Mouse (Mus musculus): ENCODE measurements around the gene Gigyf1. TPM values are rescaled to one million over a fixed set of nuclear protein-coding genes. Genes with fewer than 3 reads are reported as not detected.

The Gigyf1 gene
- polyA plus RNA-seq, 1 experiment from 2014 or later = 8.9 TPM

DNA sequence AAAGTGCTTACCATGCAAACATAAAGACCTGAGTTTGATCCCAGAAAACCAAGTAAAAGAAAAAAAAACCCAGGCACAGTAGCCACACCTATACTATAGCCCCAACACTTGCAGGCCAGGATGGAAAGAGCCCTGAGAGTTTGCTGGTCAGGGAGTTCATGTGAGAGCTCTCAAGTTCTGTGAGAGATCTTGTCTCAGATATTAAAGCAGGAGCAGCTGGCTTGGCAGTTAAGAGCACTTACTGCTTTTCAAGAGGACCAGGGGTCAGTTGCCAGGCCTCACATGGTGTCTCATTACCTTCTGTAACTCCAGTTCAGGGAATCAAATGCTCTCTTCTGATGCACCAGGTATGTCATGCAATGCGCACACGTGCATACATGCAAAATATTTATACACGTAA lies 16.4 kb downstream of the Gigyf1 start:
- Histone ChIP-seq H3K9ac (ENCODE audit: low read depth, low read length) (no peak overlapping the region), H3K27ac (replicated peaks; ENCODE audit: low read depth, low read length) (no peak overlapping the region), H3K4me3 (ENCODE audit: low read depth, low read length) (no peak overlapping the region), H3K9me3 (ENCODE audit: control insufficient read depth, low read length) (no peaks in the 10 kb centered on the region), H3K4me2 (ENCODE audit: low read depth, low read length) (no peak overlapping the region), H3K36me3 (ENCODE audit: control insufficient read depth, insufficient read depth, low read length) (peaks cover 6% of the 10 kb centered on the region), H3K4me1 (ENCODE audit: control insufficient read depth, insufficient read depth, low read length) (no peaks in the 10 kb centered on the region), H3K27me3 (replicated peaks; ENCODE audit: control insufficient read depth, insufficient read depth, low read length) (no peaks in the 10 kb centered on the region)
- DNase-seq (ENCODE audit: low spot score) (no peak), ATAC-seq (ENCODE audit: low read depth) (no peak)
- 88% methylated on average over 3 of the region's 3 CpGs for WGBS

DNA sequence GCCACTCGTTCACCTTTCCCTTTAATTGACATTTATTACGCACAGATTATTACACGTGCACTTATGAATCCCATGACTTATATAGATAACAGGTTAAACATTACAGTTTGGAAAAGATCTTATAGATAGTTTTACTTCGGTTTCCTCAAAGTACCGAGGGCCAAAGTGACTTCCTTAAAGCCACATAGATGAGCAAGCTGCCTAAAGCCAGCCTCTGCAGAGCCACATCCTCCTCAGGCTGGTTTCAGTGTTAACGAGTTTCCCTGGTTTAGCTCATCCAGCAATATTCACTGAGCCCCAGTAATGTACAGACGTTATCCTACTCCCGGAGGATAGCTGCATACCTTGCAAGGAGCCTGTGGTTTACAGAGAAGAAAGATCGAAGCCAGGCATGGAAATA lies 17.0 kb downstream of the Gigyf1 start:
- ATAC-seq (ENCODE audit: low read depth) = no peak
- H3K4me1 ChIP-seq (ENCODE audit: control insufficient read depth, insufficient read depth, low read length) = no peaks in the 10 kb centered on the region
- WGBS = 77% methylated on average over 9 of the region's 9 CpGs
- H3K4me2 ChIP-seq (ENCODE audit: low read depth, low read length) = no peak overlapping the region
- H3K27ac ChIP-seq (replicated peaks; ENCODE audit: low read depth, low read length) = no peak overlapping the region
- 0 out of 2 replicates have a peak, but pooled peaks cover under 1% of the 10 kb centered on the region for H3K36me3 ChIP-seq (ENCODE audit: control insufficient read depth, insufficient read depth, low read length)
- DNase-seq (ENCODE audit: low spot score) = no peak
- H3K9me3 ChIP-seq (ENCODE audit: control insufficient read depth, low read length) = no peaks in the 10 kb centered on the region
- no peak overlapping the region for H3K9ac ChIP-seq (ENCODE audit: low read depth, low read length)
- no peaks in the 10 kb centered on the region for H3K27me3 ChIP-seq (replicated peaks; ENCODE audit: control insufficient read depth, insufficient read depth, low read length)
- H3K4me3 ChIP-seq (ENCODE audit: low read depth, low read length) = no peak overlapping the region

DNA sequence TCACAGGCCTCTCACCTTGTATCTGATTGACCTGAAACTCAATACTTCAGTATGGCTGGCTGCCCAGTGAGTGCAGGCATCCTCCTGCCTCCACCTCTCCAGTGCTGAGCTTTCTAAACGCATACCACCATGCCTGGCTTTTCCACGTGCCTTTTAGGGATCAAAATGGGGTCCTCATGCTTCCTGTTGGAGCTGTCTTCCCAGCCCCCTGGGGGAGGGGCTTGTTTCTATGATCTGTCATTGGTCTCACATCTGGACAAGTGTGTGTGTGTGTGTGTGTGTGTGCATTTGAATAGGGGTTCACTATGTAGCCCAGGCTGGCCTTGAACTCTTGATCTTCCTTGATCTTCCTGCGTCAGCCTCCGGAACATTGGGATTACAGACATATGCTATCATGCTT lies 19.1 kb downstream of the Gigyf1 start:
- Histone ChIP-seq H3K4me1 (ENCODE audit: control insufficient read depth, insufficient read depth, low read length) (no peaks in the 10 kb centered on the region), H3K9ac (ENCODE audit: low read depth, low read length) (no peak overlapping the region), H3K27ac (replicated peaks; ENCODE audit: low read depth, low read length) (no peak overlapping the region), H3K9me3 (ENCODE audit: control insufficient read depth, low read length) (no peaks in the 10 kb centered on the region), H3K27me3 (replicated peaks; ENCODE audit: control insufficient read depth, insufficient read depth, low read length) (no peaks in the 10 kb centered on the region), H3K36me3 (ENCODE audit: control insufficient read depth, insufficient read depth, low read length) (no peaks in the 10 kb centered on the region), H3K4me3 (ENCODE audit: low read depth, low read length) (no peak overlapping the region), H3K4me2 (ENCODE audit: low read depth, low read length) (no peak overlapping the region)
- 43% methylated on average over 4 of the region's 4 CpGs for WGBS
- ATAC-seq (ENCODE audit: low read depth) (no peak), DNase-seq (ENCODE audit: low spot score) (no peak)

DNA sequence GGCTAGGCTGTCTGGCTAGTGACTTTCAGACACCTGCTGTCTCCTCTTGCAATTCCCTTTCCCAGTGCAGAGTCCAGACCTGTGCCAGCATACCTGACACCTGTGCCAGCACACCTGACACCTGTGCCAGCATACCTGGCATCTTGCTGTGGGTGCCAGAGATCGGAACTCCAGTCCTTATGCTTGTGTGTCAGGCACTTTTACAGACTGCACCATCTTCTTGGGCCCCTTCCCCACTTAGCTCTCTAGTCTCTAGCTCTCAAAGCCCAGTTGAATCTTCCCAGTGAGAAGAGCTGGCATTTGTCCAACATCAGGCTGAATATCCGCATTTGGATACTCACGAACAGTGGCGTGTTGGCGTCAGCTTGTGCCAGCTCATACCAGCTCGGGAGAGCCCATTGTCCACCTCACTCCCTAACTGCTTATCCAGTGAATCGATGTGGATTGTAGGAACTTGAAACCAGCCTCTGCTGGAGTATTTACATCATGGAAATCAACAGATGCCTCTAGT lies 21.0 kb downstream of the Gigyf1 start:
- Histone ChIP-seq H3K4me1 (ENCODE audit: control insufficient read depth, insufficient read depth, low read length) (no peaks in the 10 kb centered on the region), H3K9ac (ENCODE audit: low read depth, low read length) (no peak overlapping the region), H3K27ac (replicated peaks; ENCODE audit: low read depth, low read length) (no peak overlapping the region), H3K4me2 (ENCODE audit: low read depth, low read length) (no peak overlapping the region), H3K27me3 (replicated peaks; ENCODE audit: control insufficient read depth, insufficient read depth, low read length) (no peaks in the 10 kb centered on the region; the same call in 1 of the 2 replicates), H3K36me3 (ENCODE audit: control insufficient read depth, insufficient read depth, low read length) (no peaks in the 10 kb centered on the region), H3K4me3 (ENCODE audit: low read depth, low read length) (no peak overlapping the region), H3K9me3 (ENCODE audit: control insufficient read depth, low read length) (no peaks in the 10 kb centered on the region)
- DNase-seq (ENCODE audit: low spot score) (peak; percentile 55), ATAC-seq (ENCODE audit: low read depth) (peak; percentile 41; the same call in 1 of the 2 replicates)
- 65% methylated on average over 7 of the region's 7 CpGs for whole genome bisulfite sequencing

DNA sequence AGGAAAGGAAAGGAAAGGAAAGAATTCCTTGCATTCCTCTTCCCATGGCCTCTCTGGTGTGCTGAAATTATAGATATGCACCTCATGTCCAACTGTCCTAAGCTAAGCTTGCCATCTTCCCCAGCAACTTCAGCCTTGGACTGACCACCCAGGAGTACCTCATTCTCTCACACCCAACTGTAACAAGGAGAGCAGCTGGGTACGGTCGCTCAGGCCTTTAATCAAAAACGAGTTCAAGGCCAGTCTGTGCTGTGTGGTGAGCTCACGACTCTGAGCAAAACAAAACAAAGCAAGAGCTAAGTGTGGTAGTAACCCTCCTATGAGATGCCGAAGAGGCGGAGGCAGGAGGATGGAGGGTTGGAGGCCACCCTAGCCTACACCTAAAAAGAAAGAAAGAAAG lies 22.6 kb downstream of the Gigyf1 start:
- Histone ChIP-seq H3K36me3 (ENCODE audit: control insufficient read depth, insufficient read depth, low read length) (no peaks in the 10 kb centered on the region), H3K4me2 (ENCODE audit: low read depth, low read length) (no peak overlapping the region)

DNA sequence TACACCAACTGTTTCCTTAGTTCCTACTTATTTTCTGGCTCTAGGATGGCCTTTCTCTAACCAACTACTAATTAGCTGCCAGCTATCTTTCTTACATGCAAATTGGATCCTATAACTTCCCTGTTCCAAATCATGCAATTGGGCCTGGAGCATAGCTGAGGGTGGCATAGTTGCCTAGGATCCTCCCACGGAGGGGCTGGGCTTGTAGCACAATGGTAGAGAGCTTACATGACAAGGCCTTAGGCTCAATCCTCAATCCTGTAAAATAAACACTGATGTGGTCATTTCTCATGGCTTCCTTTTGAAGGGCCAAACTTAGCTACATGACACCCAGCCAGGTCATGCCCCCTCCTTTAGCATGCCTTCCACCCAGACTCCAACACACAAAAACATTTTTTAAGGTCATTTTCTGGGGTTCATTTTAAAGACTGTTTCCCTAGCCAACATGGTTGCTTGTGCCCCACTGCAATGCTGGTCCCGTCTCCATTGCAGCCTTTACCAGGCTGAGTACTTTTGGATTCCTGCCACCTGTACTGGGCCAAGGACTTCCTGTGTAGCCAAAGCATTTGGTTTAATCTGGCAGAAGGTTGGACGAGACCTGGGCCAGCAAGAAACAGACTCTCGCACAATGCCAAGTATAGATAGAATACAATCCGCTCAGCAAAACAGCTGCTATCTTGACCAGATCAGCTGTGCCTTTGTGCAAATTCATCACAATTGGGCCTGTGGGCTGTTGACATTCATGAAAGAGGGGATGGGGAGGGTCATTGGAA lies 23.6 kb downstream of the Gigyf1 start:
- ATAC-seq (ENCODE audit: low read depth) (no peak), DNase-seq (ENCODE audit: low spot score) (no peak)
- 70% methylated on average over 5 of the region's 5 CpGs for WGBS
- H3K4me3 ChIP-seq (ENCODE audit: low read depth, low read length) = no peak overlapping the region
- H3K9ac ChIP-seq (ENCODE audit: low read depth, low read length) = no peak overlapping the region
- H3K27me3 ChIP-seq (replicated peaks; ENCODE audit: control insufficient read depth, insufficient read depth, low read length) = no peaks in the 10 kb centered on the region; the same call in 1 of the 2 replicates
- H3K4me2 ChIP-seq (ENCODE audit: low read depth, low read length) = no peak overlapping the region
- no peaks in the 10 kb centered on the region for H3K9me3 ChIP-seq (ENCODE audit: control insufficient read depth, low read length)
- H3K27ac ChIP-seq (replicated peaks; ENCODE audit: low read depth, low read length) = no peak overlapping the region
- no peaks in the 10 kb centered on the region for H3K36me3 ChIP-seq (ENCODE audit: control insufficient read depth, insufficient read depth, low read length)
- H3K4me1 ChIP-seq (ENCODE audit: control insufficient read depth, insufficient read depth, low read length) = no peaks in the 10 kb centered on the region

More for the DNA sequence above, 22.6 kb downstream of the Gigyf1 start:
- ATAC-seq (ENCODE audit: low read depth) (no peak), DNase-seq (ENCODE audit: low spot score) (no peak)
- Histone ChIP-seq H3K4me3 (ENCODE audit: low read depth, low read length) (no peak overlapping the region), H3K9ac (ENCODE audit: low read depth, low read length) (no peak overlapping the region), H3K9me3 (ENCODE audit: control insufficient read depth, low read length) (no peaks in the 10 kb centered on the region), H3K4me1 (ENCODE audit: control insufficient read depth, insufficient read depth, low read length) (no peaks in the 10 kb centered on the region), H3K27ac (replicated peaks; ENCODE audit: low read depth, low read length) (no peak overlapping the region), H3K27me3 (replicated peaks; ENCODE audit: control insufficient read depth, insufficient read depth, low read length) (no peaks in the 10 kb centered on the region; the same call in 1 of the 2 replicates)
- WGBS = 75% methylated on average over 6 of the region's 6 CpGs

DNA sequence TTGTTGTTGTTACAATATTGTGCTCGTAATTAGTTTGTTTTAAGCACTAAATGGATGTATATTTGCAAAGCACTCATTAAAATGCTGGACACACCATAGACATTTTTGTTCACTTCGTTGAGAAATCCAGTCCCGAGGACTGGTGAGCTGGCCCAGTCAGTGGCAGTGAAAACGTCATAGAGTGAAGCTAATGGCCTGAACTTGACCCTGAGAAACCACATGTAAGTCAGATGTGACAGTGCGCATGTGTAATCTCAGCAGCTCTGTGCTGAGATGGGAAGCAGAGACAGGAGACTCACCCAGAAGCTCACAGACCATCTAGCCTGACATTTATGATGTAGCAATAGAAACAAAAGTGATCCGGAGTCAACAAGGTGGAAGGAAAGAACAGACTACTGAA lies 26.6 kb downstream of the Gigyf1 start:
- no peak overlapping the region for H3K9ac ChIP-seq (ENCODE audit: low read depth, low read length)
- H3K4me2 ChIP-seq (ENCODE audit: low read depth, low read length) = no peak overlapping the region
- no peaks in the 10 kb centered on the region for H3K9me3 ChIP-seq (ENCODE audit: control insufficient read depth, low read length)
- DNase-seq (ENCODE audit: low spot score) (no peak), ATAC-seq (ENCODE audit: low read depth) (no peak)
- H3K27ac ChIP-seq (replicated peaks; ENCODE audit: low read depth, low read length) = no peak overlapping the region
- H3K36me3 ChIP-seq (ENCODE audit: control insufficient read depth, insufficient read depth, low read length) = no peaks in the 10 kb centered on the region
- H3K4me3 ChIP-seq (ENCODE audit: low read depth, low read length) = no peak overlapping the region
- no peaks in the 10 kb centered on the region for H3K4me1 ChIP-seq (ENCODE audit: control insufficient read depth, insufficient read depth, low read length)
- 68% methylated on average over 6 of the region's 6 CpGs for whole genome bisulfite sequencing
- H3K27me3 ChIP-seq (replicated peaks; ENCODE audit: control insufficient read depth, insufficient read depth, low read length) = no peaks in the 10 kb centered on the region; the same call in 1 of the 2 replicates

DNA sequence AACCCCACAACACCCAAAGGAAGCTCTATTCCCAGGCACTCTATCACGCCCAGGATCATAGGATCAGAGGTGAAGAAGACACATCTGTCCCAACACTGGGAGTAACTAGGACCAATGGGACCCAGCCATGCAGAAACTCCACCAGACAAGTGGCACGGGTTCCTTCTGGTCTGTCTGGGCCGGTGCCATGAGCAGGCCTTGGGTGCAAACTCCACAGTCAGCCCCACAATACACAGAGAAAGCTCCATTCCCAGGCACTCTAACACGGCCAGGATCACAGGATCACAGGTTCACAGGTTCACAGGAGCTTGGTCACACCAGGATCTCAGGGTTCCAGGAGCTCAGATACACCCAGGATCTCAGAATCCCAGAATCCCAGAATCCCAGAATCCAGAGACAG lies 27.2 kb downstream of the Gigyf1 start:
- Histone ChIP-seq H3K9me3 (ENCODE audit: control insufficient read depth, low read length) (no peaks in the 10 kb centered on the region), H3K4me1 (ENCODE audit: control insufficient read depth, insufficient read depth, low read length) (no peaks in the 10 kb centered on the region), H3K27me3 (replicated peaks; ENCODE audit: control insufficient read depth, insufficient read depth, low read length) (no peaks in the 10 kb centered on the region; the same call in 1 of the 2 replicates), H3K27ac (replicated peaks; ENCODE audit: low read depth, low read length) (no peak overlapping the region), H3K4me2 (ENCODE audit: low read depth, low read length) (no peak overlapping the region), H3K36me3 (ENCODE audit: control insufficient read depth, insufficient read depth, low read length) (no peaks in the 10 kb centered on the region), H3K4me3 (ENCODE audit: low read depth, low read length) (no peak overlapping the region), H3K9ac (ENCODE audit: low read depth, low read length) (no peak overlapping the region)
- 58% methylated on average over 4 of the region's 4 CpGs for WGBS
- no peak for ATAC-seq (ENCODE audit: low read depth)
- DNase-seq (ENCODE audit: low spot score) = no peak

DNA sequence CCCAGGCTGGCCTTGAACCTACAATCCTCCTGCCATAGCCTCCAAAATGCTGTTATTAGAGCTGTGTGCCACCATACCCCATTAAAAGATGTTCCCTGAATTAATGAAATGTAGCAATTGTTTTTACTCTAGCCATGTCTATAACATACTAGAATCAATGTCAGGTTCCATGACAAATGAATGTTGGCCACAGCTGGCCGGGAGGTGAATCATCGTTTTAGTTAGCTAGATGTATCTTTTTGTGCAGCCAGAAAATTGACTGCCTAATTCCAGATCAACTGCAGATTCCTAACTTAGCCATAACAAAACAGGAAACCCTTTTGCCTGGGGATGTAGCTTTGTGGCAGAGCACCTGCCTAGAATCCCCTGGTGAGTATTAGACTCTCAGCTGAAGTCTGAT lies 31.5 kb downstream of the Gigyf1 start:
- Histone ChIP-seq H3K9me3 (ENCODE audit: control insufficient read depth, low read length) (no peaks in the 10 kb centered on the region), H3K27ac (replicated peaks; ENCODE audit: low read depth, low read length) (no peak overlapping the region)
- ATAC-seq (ENCODE audit: low read depth) = no peak

More for the DNA sequence above, 31.5 kb downstream of the Gigyf1 start:
- H3K36me3 ChIP-seq (ENCODE audit: control insufficient read depth, insufficient read depth, low read length) = no peaks in the 10 kb centered on the region
- no peak overlapping the region for H3K4me3 ChIP-seq (ENCODE audit: low read depth, low read length)
- WGBS = 65% methylated on average over 2 of the region's 2 CpGs
- H3K4me1 ChIP-seq (ENCODE audit: control insufficient read depth, insufficient read depth, low read length) = no peaks in the 10 kb centered on the region
- DNase-seq (ENCODE audit: low spot score) = no peak
- peaks cover 6% of the 10 kb centered on the region for H3K27me3 ChIP-seq (replicated peaks; ENCODE audit: control insufficient read depth, insufficient read depth, low read length)
- no peak overlapping the region for H3K9ac ChIP-seq (ENCODE audit: low read depth, low read length)
- no peak overlapping the region for H3K4me2 ChIP-seq (ENCODE audit: low read depth, low read length)

Measured in embryonic facial prominence, embryonic 14.5 days (tissue).